Mouse (Mus musculus) midbrain, embryonic 14.5 days (tissue): Measurements from ENCODE around the gene Chn2. TPM values are rescaled to one million over a fixed set of nuclear protein-coding genes. Genes with fewer than 3 reads are reported as not detected.

Source experiments
- ATAC-seq: fragments of 200-750 bp; cut with Nextera tagmentation; 2 replicates; pipeline ENCODE4 v1.8.0; 2017; ENCODE audit warnings: moderate number of reproducible peaks, moderate library complexity; ENCODE audit not compliant: low FRiP score, low TSS enrichment
- DNase-seq: peaks from one replicate; pipeline ENCODE4 v3.0.0-alpha.2; 2015
- H3K27ac ChIP-seq: fragments of 300-500 bp; sonication (generic); replicated peaks from 2 replicates; pipeline ENCODE4 v1.5.1; 2014; ENCODE audit warnings: mild to moderate bottlenecking, low read depth, low read length, moderate library complexity
- H3K27me3 ChIP-seq: fragments of 300-500 bp; sonication (generic); 2 replicates; pipeline ENCODE4 v1.6.1; 2014; ENCODE audit warnings: low read length, control low read depth, mixed read lengths; ENCODE audit not compliant: control insufficient read depth, insufficient read depth
- H3K36me3 ChIP-seq: fragments of 300-500 bp; sonication (generic); 2 replicates; pipeline ENCODE4 v1.6.1; 2014; ENCODE audit warnings: low read length, control low read depth; ENCODE audit not compliant: control insufficient read depth, insufficient read depth
- H3K4me1 ChIP-seq: fragments of 300-500 bp; sonication (generic); 2 replicates; pipeline ENCODE4 v1.6.1; 2014; ENCODE audit warnings: mild to moderate bottlenecking, antibody characterized with exemption, low read length, control low read depth; ENCODE audit not compliant: control insufficient read depth, insufficient read depth
- H3K4me2 ChIP-seq: fragments of 300-500 bp; sonication (generic); 2 replicates; pipeline ENCODE4 v1.6.1; 2014; ENCODE audit warnings: mild to moderate bottlenecking, low read length, moderate library complexity
- H3K4me3 ChIP-seq: fragments of 300-500 bp; sonication (generic); replicated peaks from 2 replicates; pipeline ENCODE4 v1.5.1; 2014; ENCODE audit warnings: low read depth, low read length
- H3K9ac ChIP-seq: fragments of 300-500 bp; sonication (generic); replicated peaks from 2 replicates; pipeline ENCODE4 v1.6.1; 2014; ENCODE audit warnings: mild to moderate bottlenecking, low read length, moderate library complexity
- H3K9me3 ChIP-seq: fragments of 300-500 bp; sonication (generic); 2 replicates; pipeline ENCODE4 v1.6.1; 2016; ENCODE audit warnings: low read length, control low read depth, mixed read lengths; ENCODE audit not compliant: control insufficient read depth
- WGBS: fragments of 180-500 bp; shearing (Covaris S2); extraction: QIAGEN DNeasy Blood & Tissue Kit; methylation state at CpG from one replicate; pipeline ENCODE4 v1.1.7; 2014; 5-methylcytosine and 5-hydroxymethylcytosine counted together
- polyA plus RNA-seq: library from polyadenylated mRNA; unstranded; fragments of >200 nt; fragmentation: Nextera tagmentation; extraction: Ambion mirVana; gene quantifications from 2 replicates; pipeline ENCODE4 v1.2.1, GENCODE M21; 2014

Chn2 gene
- polyA plus RNA-seq, 1 experiment from 2014 or later: 40.6 TPM

- Histone ChIP-seq H3K27ac (no peak overlapping the region), H3K4me3 (no peak overlapping the region), H3K9ac (no peak overlapping the region), H3K27me3 (no peaks in the 10 kb centered on the region), H3K4me1 (no peaks in the 10 kb centered on the region), H3K9me3 (no peaks in the 10 kb centered on the region), H3K4me2 (no peak overlapping the region), H3K36me3 (no peaks in the 10 kb centered on the region)
- ATAC-seq: no peak
- WGBS: 87% methylated on average over 4 of the region's 4 CpGs
- no peak for DNase-seq
Observed at GRCm38 (mm10) chr6:54088168-54088567, 48.8 kb downstream of the Chn2 start.

- Histone ChIP-seq H3K27me3 (no peaks in the 10 kb centered on the region), H3K36me3 (no peaks in the 10 kb centered on the region), H3K27ac (no peak overlapping the region), H3K4me2 (no peak overlapping the region), H3K4me1 (no peaks in the 10 kb centered on the region), H3K9me3 (no peaks in the 10 kb centered on the region), H3K9ac (no peak overlapping the region), H3K4me3 (no peak overlapping the region)
- ATAC-seq (no peak), DNase-seq (no peak)
- 79% methylated on average over 3 of the region's 3 CpGs for WGBS
Observed at GRCm38 (mm10) chr6:54090822-54091221, 51.5 kb downstream of the Chn2 start.

GRCm38 (mm10) chr6:54092920-54093319 is 53.6 kb downstream of the Chn2 start:
- Histone ChIP-seq H3K4me2 (no peak overlapping the region), H3K9me3 (no peaks in the 10 kb centered on the region), H3K4me3 (no peak overlapping the region), H3K27ac (no peak overlapping the region), H3K4me1 (no peaks in the 10 kb centered on the region), H3K27me3 (no peaks in the 10 kb centered on the region), H3K36me3 (no peaks in the 10 kb centered on the region), H3K9ac (no peak overlapping the region)
- ATAC-seq (no peak), DNase-seq (no peak)
- 88% methylated on average over 3 of the region's 3 CpGs for WGBS

GRCm38 (mm10) chr6:54096147-54096761 is 56.9 kb downstream of the Chn2 start:
- ATAC-seq (no peak), DNase-seq (no peak)
- Histone ChIP-seq H3K9ac (no peak overlapping the region), H3K9me3 (no peaks in the 10 kb centered on the region), H3K27ac (no peak overlapping the region), H3K4me3 (no peak overlapping the region), H3K27me3 (no peaks in the 10 kb centered on the region), H3K4me1 (no peaks in the 10 kb centered on the region), H3K36me3 (no peaks in the 10 kb centered on the region), H3K4me2 (no peak overlapping the region)
- WGBS: 39% methylated on average over 6 of the region's 6 CpGs

- H3K27me3 ChIP-seq: no peaks in the 10 kb centered on the region
- no peak overlapping the region for H3K27ac ChIP-seq
- ATAC-seq (no peak), DNase-seq (peak; percentile 39)
- no peaks in the 10 kb centered on the region for H3K36me3 ChIP-seq
- H3K4me2 ChIP-seq: no peak overlapping the region
- WGBS: 5% methylated on average over 7 of the region's 7 CpGs
- no peak overlapping the region for H3K4me3 ChIP-seq
- no peaks in the 10 kb centered on the region for H3K4me1 ChIP-seq
- no peaks in the 10 kb centered on the region for H3K9me3 ChIP-seq
- H3K9ac ChIP-seq: no peak overlapping the region
Observed at GRCm38 (mm10) chr6:54096836-54097235, 57.5 kb downstream of the Chn2 start.

- Histone ChIP-seq H3K27ac (no peak overlapping the region), H3K4me2 (no peak overlapping the region), H3K4me3 (no peak overlapping the region), H3K9me3 (no peaks in the 10 kb centered on the region), H3K36me3 (no peaks in the 10 kb centered on the region), H3K27me3 (no peaks in the 10 kb centered on the region), H3K4me1 (no peaks in the 10 kb centered on the region), H3K9ac (no peak overlapping the region)
- no peak for DNase-seq
- 93% methylated on average over 6 of the region's 6 CpGs for WGBS
- ATAC-seq: no peak
Observed at GRCm38 (mm10) chr6:54098339-54098738, 59.0 kb downstream of the Chn2 start.

- Histone ChIP-seq H3K4me2 (no peak overlapping the region), H3K27ac (no peak overlapping the region), H3K4me1 (no peaks in the 10 kb centered on the region), H3K9ac (no peak overlapping the region), H3K4me3 (no peak overlapping the region), H3K9me3 (no peaks in the 10 kb centered on the region), H3K27me3 (no peaks in the 10 kb centered on the region), H3K36me3 (no peaks in the 10 kb centered on the region)
- DNase-seq: peak; percentile 23
- WGBS: 73% methylated on average over 6 of the region's 6 CpGs
- no peak for ATAC-seq
Observed at GRCm38 (mm10) chr6:54099659-54100058, 60.3 kb downstream of the Chn2 start.

GRCm38 (mm10) chr6:54102210-54102609 is 62.9 kb downstream of the Chn2 start:
- Histone ChIP-seq H3K4me1 (peaks cover 8% of the 10 kb centered on the region; the same call in 1 of the 2 replicates), H3K4me2 (no peak overlapping the region), H3K27ac (no peak overlapping the region), H3K27me3 (no peaks in the 10 kb centered on the region), H3K9me3 (no peaks in the 10 kb centered on the region), H3K36me3 (no peaks in the 10 kb centered on the region), H3K4me3 (no peak overlapping the region), H3K9ac (no peak overlapping the region)
- 89% methylated on average over 4 of the region's 4 CpGs for WGBS
- ATAC-seq (no peak), DNase-seq (no peak)

- H3K27me3 ChIP-seq: no peaks in the 10 kb centered on the region
- no peaks in the 10 kb centered on the region for H3K9me3 ChIP-seq
- no peak overlapping the region for H3K9ac ChIP-seq
- no peak overlapping the region for H3K27ac ChIP-seq
- no peaks in the 10 kb centered on the region for H3K36me3 ChIP-seq
- no peak overlapping the region for H3K4me3 ChIP-seq
- DNase-seq: no peak
- H3K4me2 ChIP-seq: no peak overlapping the region
- peaks cover 12% of the 10 kb centered on the region; the same call in 1 of the 2 replicates for H3K4me1 ChIP-seq
- no peak for ATAC-seq
- 83% methylated on average over 9 of the region's 9 CpGs for WGBS
Observed at GRCm38 (mm10) chr6:54103276-54103975, 64.1 kb downstream of the Chn2 start.
